Mouse (Mus musculus): ENCODE measurements around the gene Zfp398. TPM values are rescaled to one million over a fixed set of nuclear protein-coding genes. Genes with fewer than 3 reads are reported as not detected.

Zfp398 gene
- polyA plus RNA-seq, 1 experiment from 2014 or later, result 8.4 TPM

DNA sequence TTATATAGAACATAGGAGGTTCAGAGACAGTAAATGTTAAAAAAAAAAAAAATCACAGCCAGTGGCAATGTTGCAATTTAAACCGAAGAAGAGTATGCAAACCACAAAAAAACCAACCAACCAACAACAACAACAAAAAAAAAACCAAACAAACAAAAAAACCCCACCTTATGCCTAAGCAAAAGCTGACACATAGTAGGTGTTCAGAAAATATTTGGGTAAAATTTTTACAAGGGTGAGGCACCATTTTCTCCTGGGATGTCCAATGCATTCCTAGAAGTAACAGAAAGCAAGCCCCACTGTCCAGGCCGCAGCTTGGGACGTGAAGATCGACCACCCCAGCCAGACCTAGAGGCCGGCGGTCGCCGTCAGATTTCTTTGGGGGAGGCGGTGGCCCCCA, 41.6 kb downstream of the Zfp398 start, which contains the start of gene Zfp282:
Gene Zfp282, plus strand, starts transcription at position 147 of the 400 bp plus-strand sequence.
- no peaks in the 10 kb centered on the region for H3K27me3 ChIP-seq (ENCODE audit: control insufficient read depth, insufficient read depth, low read length)
- H3K4me2 ChIP-seq (ENCODE audit: low read depth, low read length), result peak within 1 kb of the TSS; percentile 91
- H3K27ac ChIP-seq (ENCODE audit: low read length), result peak within 1 kb of the TSS; percentile 99
- 6% methylated on average over 9 of the region's 9 CpGs for WGBS
- no peak for ATAC-seq (ENCODE audit: insufficient read depth, low FRiP score)
- H3K4me3 ChIP-seq (replicated peaks; ENCODE audit: low read length), result peak within 1 kb of the TSS; percentile 91
- H3K36me3 ChIP-seq (ENCODE audit: control insufficient read depth, insufficient read depth, low read length), result peaks cover 11% of the 10 kb centered on the region; the same call in 1 of the 2 replicates
- H3K9me3 ChIP-seq (replicated peaks; ENCODE audit: control insufficient read depth, low read length), result no peaks in the 10 kb centered on the region
- peaks cover 19% of the 10 kb centered on the region for H3K4me1 ChIP-seq (ENCODE audit: control insufficient read depth, insufficient read depth, low read length)
- peak within 1 kb of the TSS; percentile 94 for H3K9ac ChIP-seq (ENCODE audit: low read length)

DNA sequence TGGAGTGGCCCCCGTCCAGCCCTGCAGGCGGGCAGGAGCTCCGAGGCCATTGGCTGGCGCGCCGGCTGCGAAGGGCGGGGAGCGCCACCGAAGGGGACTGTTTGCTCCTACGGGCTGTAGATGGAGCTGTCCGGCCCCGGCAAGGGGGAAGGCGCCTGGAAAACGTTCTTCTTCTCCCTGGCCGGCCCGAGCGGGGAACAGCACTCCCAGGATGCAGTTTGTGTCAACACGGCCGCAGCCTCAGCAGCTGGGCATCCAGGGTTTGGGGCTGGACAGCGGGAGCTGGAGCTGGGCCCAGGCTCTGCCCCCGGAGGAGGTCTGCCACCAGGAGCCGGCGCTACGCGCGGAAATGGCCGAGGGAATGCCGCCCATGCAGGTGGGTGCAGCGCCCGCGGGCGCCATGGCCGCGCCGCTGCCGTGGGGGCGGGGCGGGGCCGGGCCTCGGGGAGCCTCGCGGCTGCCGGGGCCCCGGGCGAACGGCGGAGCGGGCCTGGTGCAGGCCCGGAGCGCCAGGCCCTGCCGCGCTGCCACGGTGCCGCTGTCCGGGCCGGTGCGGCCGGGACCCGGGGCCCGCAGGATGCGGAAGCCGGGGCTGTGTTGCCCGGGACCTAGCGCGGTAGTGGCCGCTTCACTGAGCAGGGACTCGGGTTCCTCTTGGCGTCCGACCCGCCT, 42.1 kb downstream of the Zfp398 start:
- Histone ChIP-seq H3K36me3 (ENCODE audit: control insufficient read depth, insufficient read depth, low read length) (peaks cover 11% of the 10 kb centered on the region; the same call in 1 of the 2 replicates), H3K4me1 (ENCODE audit: control insufficient read depth, insufficient read depth, low read length) (peaks cover 19% of the 10 kb centered on the region)
- under 1% methylated on average over 67 of the region's 71 CpGs for WGBS

DNA sequence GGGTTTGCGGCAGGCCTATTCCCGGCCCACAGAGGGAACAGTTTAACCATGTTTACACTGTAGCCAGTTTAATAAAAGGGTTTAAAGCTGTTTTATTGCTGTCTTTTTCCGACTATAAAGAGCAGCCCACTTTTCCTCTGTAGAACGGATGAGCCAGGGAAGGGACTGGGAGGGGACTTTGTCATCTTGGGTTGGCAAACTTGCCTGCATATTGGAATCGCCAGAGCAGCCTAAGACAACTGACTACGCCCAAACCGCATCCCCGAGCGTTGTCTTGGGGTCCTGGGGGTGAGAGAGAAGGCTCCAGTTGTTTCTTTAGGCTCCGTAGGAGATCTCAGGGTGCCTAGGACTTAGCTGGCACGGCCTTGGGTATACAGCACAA, 42.7 kb downstream of the Zfp398 start:
- WGBS, result under 1% methylated on average over 11 of the region's 11 CpGs
- Histone ChIP-seq H3K4me2 (ENCODE audit: low read depth, low read length) (peak overlapping the region; percentile 91), H3K4me1 (ENCODE audit: control insufficient read depth, insufficient read depth, low read length) (peaks cover 19% of the 10 kb centered on the region), H3K4me3 (replicated peaks; ENCODE audit: low read length) (peak overlapping the region; percentile 91), H3K36me3 (ENCODE audit: control insufficient read depth, insufficient read depth, low read length) (peaks cover 11% of the 10 kb centered on the region; the same call in 1 of the 2 replicates), H3K9me3 (replicated peaks; ENCODE audit: control insufficient read depth, low read length) (no peaks in the 10 kb centered on the region), H3K27me3 (ENCODE audit: control insufficient read depth, insufficient read depth, low read length) (no peaks in the 10 kb centered on the region), H3K9ac (ENCODE audit: low read length) (peak overlapping the region; percentile 94), H3K27ac (ENCODE audit: low read length) (peak overlapping the region; percentile 99)
- ATAC-seq (ENCODE audit: insufficient read depth, low FRiP score), result no peak

More for the DNA sequence above, 42.1 kb downstream of the Zfp398 start:
- Histone ChIP-seq H3K9me3 (replicated peaks; ENCODE audit: control insufficient read depth, low read length) (no peaks in the 10 kb centered on the region), H3K27me3 (ENCODE audit: control insufficient read depth, insufficient read depth, low read length) (no peaks in the 10 kb centered on the region), H3K4me3 (replicated peaks; ENCODE audit: low read length) (peak overlapping the region; percentile 91), H3K9ac (ENCODE audit: low read length) (peak overlapping the region; percentile 94), H3K4me2 (ENCODE audit: low read depth, low read length) (peak overlapping the region; percentile 91), H3K27ac (ENCODE audit: low read length) (peak overlapping the region; percentile 99)
- ATAC-seq (ENCODE audit: insufficient read depth, low FRiP score), result peak; percentile 97

DNA sequence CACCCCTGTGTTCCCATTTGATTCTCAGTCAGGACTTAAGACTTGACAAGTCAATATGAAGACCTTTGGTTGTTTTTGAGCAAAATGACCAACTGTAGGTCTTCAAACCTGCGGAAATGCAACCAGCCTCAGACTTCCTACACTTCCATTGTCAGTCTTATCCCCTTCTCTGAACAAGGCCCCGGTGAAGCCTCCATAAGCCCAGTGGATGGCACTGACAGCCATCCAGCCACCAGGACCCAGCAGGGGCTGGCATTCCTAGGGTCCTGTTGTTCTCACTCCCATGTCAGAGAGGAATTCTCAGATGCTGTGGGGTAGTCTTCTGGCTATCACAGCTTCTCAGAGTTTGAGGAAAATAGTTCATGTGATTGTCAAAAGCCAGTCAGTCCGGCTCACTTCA, 43.1 kb downstream of the Zfp398 start:
- Histone ChIP-seq H3K4me2 (ENCODE audit: low read depth, low read length) (peak overlapping the region; percentile 91), H3K27ac (ENCODE audit: low read length) (peak overlapping the region; percentile 99; the same call in 1 of the 2 replicates), H3K4me1 (ENCODE audit: control insufficient read depth, insufficient read depth, low read length) (peaks cover 19% of the 10 kb centered on the region), H3K27me3 (ENCODE audit: control insufficient read depth, insufficient read depth, low read length) (no peaks in the 10 kb centered on the region), H3K9me3 (replicated peaks; ENCODE audit: control insufficient read depth, low read length) (no peaks in the 10 kb centered on the region), H3K36me3 (ENCODE audit: control insufficient read depth, insufficient read depth, low read length) (peaks cover 11% of the 10 kb centered on the region; the same call in 1 of the 2 replicates), H3K9ac (ENCODE audit: low read length) (peak overlapping the region; percentile 94), H3K4me3 (replicated peaks; ENCODE audit: low read length) (peak overlapping the region; percentile 91)
- 33% methylated on average over 3 of the region's 3 CpGs for WGBS
- no peak for ATAC-seq (ENCODE audit: insufficient read depth, low FRiP score)

DNA sequence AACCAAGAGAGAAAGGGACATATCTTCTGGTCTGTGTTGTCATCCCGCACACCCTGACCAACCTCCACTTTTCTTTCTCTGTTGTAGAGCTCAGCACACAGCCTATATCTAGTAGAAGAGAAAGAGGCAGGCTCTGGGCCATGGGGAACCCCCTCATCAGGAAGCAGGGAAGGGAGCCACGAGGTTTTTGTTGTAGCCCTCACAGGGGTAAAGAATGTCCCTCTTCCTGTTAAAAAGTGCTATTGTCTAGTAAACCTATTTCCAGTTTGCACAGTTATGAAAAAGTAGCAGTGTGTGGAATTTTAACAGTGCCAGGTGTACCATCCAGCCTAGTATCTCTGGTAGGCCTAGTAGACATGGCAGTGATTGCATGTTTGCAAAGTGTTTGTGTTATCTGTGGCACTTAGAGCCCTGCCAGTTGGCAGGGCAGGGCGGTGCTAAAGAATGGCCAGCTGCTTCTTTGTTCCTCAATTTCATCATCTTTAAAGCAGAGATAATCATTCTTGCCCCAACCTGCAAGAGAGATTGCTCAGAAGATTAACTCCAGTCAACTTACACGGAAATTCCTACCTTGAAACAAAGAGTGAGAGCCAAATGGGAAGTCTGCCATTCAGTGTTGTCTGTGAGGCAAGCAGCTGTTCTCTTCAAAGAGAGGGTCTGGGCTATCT, 43.7 kb downstream of the Zfp398 start:
- 45% methylated on average over 4 of the region's 4 CpGs for WGBS

DNA sequence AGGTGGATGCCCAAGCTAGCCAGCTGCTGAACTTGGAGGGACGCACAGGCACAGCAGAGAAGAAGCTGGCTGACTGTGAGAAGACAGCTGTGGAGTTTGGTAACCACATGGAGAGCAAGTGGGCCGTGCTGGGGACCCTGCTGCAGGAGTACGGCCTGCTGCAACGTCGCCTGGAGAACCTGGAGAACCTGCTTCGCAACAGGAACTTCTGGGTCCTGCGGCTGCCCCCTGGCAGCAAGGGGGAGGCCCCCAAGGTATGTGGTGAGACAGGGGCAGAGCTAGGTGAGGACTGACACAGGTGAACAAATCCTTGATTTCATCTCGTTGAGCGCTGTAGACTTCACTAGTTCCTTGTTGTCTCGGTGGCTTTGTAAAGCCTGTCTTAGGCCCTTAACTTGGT, 44.7 kb downstream of the Zfp398 start:
- Histone ChIP-seq H3K27me3 (ENCODE audit: control insufficient read depth, insufficient read depth, low read length) (no peaks in the 10 kb centered on the region), H3K27ac (ENCODE audit: low read length) (0 out of 2 replicates have a peak overlapping the region, but pooled peaks have one; percentile 31), H3K4me3 (replicated peaks; ENCODE audit: low read length) (no peak overlapping the region), H3K9me3 (replicated peaks; ENCODE audit: control insufficient read depth, low read length) (no peaks in the 10 kb centered on the region), H3K4me1 (ENCODE audit: control insufficient read depth, insufficient read depth, low read length) (peaks cover 19% of the 10 kb centered on the region), H3K36me3 (ENCODE audit: control insufficient read depth, insufficient read depth, low read length) (peaks cover 11% of the 10 kb centered on the region; the same call in 1 of the 2 replicates), H3K9ac (ENCODE audit: low read length) (no peak overlapping the region), H3K4me2 (ENCODE audit: low read depth, low read length) (no peak overlapping the region)
- ATAC-seq (ENCODE audit: insufficient read depth, low FRiP score), result no peak
- 87% methylated on average over 10 of the region's 10 CpGs for WGBS

More for the DNA sequence above, 43.7 kb downstream of the Zfp398 start:
- Histone ChIP-seq H3K27ac (ENCODE audit: low read length) (peak overlapping the region; percentile 99), H3K4me3 (replicated peaks; ENCODE audit: low read length) (peak overlapping the region; percentile 91), H3K9ac (ENCODE audit: low read length) (peak overlapping the region; percentile 94), H3K27me3 (ENCODE audit: control insufficient read depth, insufficient read depth, low read length) (no peaks in the 10 kb centered on the region), H3K9me3 (replicated peaks; ENCODE audit: control insufficient read depth, low read length) (no peaks in the 10 kb centered on the region), H3K4me2 (ENCODE audit: low read depth, low read length) (peak overlapping the region; percentile 91), H3K4me1 (ENCODE audit: control insufficient read depth, insufficient read depth, low read length) (peaks cover 19% of the 10 kb centered on the region), H3K36me3 (ENCODE audit: control insufficient read depth, insufficient read depth, low read length) (peaks cover 11% of the 10 kb centered on the region; the same call in 1 of the 2 replicates)
- no peak for ATAC-seq (ENCODE audit: insufficient read depth, low FRiP score)

DNA sequence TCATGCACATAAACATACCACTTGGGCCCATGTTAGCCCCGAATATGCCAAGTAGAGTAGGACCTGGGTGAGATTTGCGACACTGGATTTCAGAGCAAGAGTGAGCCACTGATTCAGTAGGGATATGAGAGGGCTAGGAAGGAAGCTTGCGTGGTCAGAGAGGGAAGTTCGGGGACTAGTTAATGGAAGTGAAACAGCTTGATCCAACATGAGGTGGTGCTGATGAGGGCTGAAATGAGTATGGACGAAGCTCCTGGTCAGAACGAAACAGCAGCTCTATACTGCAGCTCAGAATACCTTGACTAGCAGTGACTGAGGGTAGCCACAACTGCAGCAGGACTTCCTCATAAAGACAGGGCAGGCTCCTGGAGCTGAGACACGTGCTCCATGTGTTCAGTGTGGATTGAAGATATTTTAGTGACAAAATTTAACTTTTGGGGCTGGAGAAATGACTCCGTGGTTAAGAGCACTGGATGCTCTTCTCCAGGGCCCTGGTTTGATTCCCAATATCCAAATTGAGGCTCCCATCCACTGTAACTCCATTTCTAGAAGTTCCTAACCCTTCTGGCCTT, 53.4 kb downstream of the Zfp398 start:
- Histone ChIP-seq H3K4me2 (ENCODE audit: low read depth, low read length) (no peak overlapping the region), H3K4me3 (replicated peaks; ENCODE audit: low read length) (no peak overlapping the region), H3K27ac (ENCODE audit: low read length) (peak overlapping the region; percentile 25; the same call in 1 of the 2 replicates), H3K27me3 (ENCODE audit: control insufficient read depth, insufficient read depth, low read length) (no peaks in the 10 kb centered on the region), H3K4me1 (ENCODE audit: control insufficient read depth, insufficient read depth, low read length) (peaks cover 3% of the 10 kb centered on the region; the same call in 1 of the 2 replicates), H3K36me3 (ENCODE audit: control insufficient read depth, insufficient read depth, low read length) (peaks cover 27% of the 10 kb centered on the region), H3K9ac (ENCODE audit: low read length) (no peak overlapping the region), H3K9me3 (replicated peaks; ENCODE audit: control insufficient read depth, low read length) (no peaks in the 10 kb centered on the region)
- no peak for ATAC-seq (ENCODE audit: insufficient read depth, low FRiP score)
- 80% methylated on average over 8 of the region's 8 CpGs for WGBS

DNA sequence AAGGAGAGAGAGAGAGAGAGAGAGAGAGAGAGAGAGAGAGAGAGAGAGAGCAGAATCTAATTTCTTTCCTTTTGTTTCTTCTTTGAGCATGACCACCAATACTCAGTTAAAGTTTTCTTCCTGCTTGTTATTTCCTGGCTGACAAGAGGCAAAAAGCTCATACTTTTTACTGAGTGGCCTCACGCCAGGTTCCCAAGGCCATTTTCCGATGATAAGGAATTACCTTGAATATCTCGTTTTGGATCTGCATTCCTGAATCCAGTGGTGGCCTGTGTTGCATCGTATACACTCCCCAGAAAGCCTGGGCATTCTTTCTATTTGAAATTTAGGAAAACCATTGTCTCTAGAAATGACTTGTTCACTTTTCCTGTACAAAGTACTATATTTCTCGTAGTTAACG, 64.0 kb downstream of the Zfp398 start:
- no peaks in the 10 kb centered on the region for H3K27me3 ChIP-seq (ENCODE audit: control insufficient read depth, insufficient read depth, low read length)
- ATAC-seq (ENCODE audit: insufficient read depth, low FRiP score), result no peak
- no peaks in the 10 kb centered on the region for H3K9me3 ChIP-seq (replicated peaks; ENCODE audit: control insufficient read depth, low read length)
- H3K4me3 ChIP-seq (replicated peaks; ENCODE audit: low read length), result no peak overlapping the region
- peaks cover 12% of the 10 kb centered on the region for H3K36me3 ChIP-seq (ENCODE audit: control insufficient read depth, insufficient read depth, low read length)
- no peak overlapping the region for H3K4me2 ChIP-seq (ENCODE audit: low read depth, low read length)
- no peak overlapping the region for H3K9ac ChIP-seq (ENCODE audit: low read length)
- no peaks in the 10 kb centered on the region for H3K4me1 ChIP-seq (ENCODE audit: control insufficient read depth, insufficient read depth, low read length)
- H3K27ac ChIP-seq (ENCODE audit: low read length), result no peak overlapping the region
- 88% methylated on average over 6 of the region's 6 CpGs for WGBS

DNA sequence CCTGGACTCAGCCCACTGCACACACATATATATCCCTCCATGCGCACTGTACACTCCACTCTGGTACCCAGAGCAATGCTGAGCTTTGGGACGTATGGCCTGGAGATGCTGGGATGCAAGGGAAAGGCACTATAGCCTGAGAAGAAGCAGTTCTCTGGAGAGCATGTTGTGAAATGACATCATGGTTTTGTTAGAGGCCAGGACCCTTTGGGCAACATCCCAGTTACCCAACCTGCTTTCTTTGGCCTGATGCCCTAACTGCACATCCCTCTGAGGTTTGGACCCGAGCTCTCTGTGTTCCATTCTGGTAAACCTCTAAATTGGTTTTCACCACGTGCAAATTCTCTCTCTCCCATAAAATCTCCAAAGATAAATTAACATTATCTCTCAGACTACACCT, 68.1 kb downstream of the Zfp398 start:
- no peak overlapping the region for H3K4me3 ChIP-seq (replicated peaks; ENCODE audit: low read length)
- no peaks in the 10 kb centered on the region for H3K27me3 ChIP-seq (ENCODE audit: control insufficient read depth, insufficient read depth, low read length)
- no peaks in the 10 kb centered on the region for H3K4me1 ChIP-seq (ENCODE audit: control insufficient read depth, insufficient read depth, low read length)
- H3K9me3 ChIP-seq (replicated peaks; ENCODE audit: control insufficient read depth, low read length), result no peaks in the 10 kb centered on the region
- peaks cover 23% of the 10 kb centered on the region for H3K36me3 ChIP-seq (ENCODE audit: control insufficient read depth, insufficient read depth, low read length)
- H3K4me2 ChIP-seq (ENCODE audit: low read depth, low read length), result no peak overlapping the region
- no peak overlapping the region for H3K9ac ChIP-seq (ENCODE audit: low read length)
- H3K27ac ChIP-seq (ENCODE audit: low read length), result no peak overlapping the region
- 84% methylated on average over 4 of the region's 4 CpGs for WGBS
- ATAC-seq (ENCODE audit: insufficient read depth, low FRiP score), result no peak
